Mouse (Mus musculus) cerebellum, adult 11 months (tissue): Measurements from ENCODE around the gene Hba-a2.
A peak's percentile ranks its signal among the peaks of the same experiment; 100 is the strongest.
"Not testable (repeated sequence)": the region's sequence is repeated elsewhere in the genome, so short reads cannot be mapped to it uniquely, and the experiment has no call there.

ENCODE experiments used
- DNase-seq: peaks from one replicate; pipeline ENCODE4 v3.0.0; 2022

The Hba-a2 gene

GRCm38 (mm10) chr11:32283091-32283777, 13.1 kb upstream of the Hba-a2 start, which contains the start of gene Hba-a1:
TSS of gene Hba-a1 (plus strand) at chr11:32283511.
- not testable (repeated sequence) for DNase-seq

DNA sequence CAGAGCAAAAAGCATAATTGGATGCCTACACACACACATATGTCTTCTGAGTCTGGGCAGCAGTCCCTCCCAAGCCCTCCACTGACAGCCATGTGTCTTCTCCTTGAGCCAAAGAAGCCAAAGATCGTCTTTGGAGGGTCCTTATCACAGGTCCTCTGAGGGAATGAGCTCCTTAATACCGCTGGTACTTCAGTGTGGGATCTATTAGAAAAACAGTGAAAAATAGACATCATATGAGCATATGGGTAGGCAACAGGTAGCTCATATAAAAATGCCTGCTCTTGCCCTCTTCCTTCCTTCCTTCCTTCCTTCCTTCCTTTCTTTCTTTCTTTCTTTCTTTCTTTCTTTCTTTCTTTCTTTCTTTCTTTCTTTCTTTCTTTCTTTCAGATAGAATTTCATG, 11.7 kb upstream of the Hba-a2 start:
- not testable (repeated sequence) for DNase-seq

DNA sequence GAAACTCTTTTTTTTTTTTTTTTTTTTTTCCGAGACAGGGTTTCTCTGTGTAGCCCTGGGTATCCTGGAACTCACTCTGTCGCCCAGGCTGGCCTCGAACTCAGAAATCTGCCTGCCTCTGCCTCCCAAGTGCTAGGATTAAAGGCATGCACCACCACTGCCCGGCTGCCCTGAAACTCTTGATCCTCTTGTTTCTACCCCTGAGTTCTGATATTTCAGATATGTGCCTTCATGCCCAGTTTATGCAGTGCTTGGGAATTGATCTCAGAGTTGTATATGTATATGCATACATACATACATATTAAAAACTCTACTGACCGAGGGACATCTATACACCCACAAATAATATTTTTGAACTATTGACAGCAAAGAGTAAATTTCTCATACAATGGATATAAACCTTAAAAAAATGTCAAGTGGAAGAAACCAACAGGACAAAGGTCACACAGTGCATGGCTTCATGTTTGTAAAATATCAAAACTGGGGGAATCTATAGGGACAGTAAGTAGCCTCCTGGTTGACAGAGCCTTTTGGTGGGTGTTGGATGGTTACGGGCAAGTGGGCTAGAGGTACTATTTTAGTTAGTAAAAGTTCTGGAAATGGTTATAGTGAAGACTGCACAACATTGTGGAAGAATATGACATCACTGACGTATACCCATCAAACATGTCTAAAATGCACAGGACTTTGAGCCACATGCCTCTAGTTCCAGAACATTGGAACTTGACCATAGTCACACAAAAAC, 11.1 kb upstream of the Hba-a2 start:
- no peak for DNase-seq

DNA sequence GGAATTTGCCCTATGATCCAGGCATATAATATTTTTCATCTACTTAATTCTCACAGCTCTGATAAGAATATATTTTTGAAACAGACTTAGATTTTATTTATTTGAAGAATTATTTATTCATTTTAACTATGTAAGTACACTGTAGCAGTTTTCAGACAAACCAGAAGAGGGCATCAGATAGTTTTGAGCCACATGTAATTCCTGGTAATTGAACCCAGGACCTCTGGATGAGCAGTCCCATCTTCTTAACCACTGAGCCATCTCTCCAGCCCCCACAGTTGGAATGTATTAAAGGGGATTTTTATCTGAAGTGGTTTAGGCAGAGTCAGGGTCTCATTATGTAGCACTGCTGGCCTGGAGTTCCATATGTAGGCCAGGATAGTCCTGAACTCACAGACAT, 10.4 kb upstream of the Hba-a2 start:
- DNase-seq: not testable (repeated sequence)

- DNase-seq: peak; percentile 74
Observed at GRCm38 (mm10) chr11:32286695-32287492, 9.4 kb upstream of the Hba-a2 start, which contains the start of gene Hbq1b. TSS of gene Hbq1b (plus strand) at chr11:32286965.

DNA sequence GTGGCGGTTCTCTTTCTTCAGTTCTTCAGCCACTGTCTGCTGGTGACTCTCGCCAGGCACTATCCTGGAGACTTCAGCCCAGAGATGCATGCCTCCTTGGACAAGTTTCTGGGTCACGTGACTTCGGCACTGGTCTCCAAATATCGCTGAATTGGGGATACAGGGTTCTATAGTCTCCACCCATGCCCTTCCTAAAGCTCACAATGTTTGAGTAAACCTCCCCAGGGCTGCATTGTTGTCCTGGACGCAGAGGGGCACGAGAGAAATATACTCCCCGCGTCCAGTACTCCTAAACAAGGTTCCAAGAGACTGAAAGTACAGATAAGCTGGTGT, 8.8 kb upstream of the Hba-a2 start:
- DNase-seq: no peak

- not testable (repeated sequence) for DNase-seq
Observed at GRCm38 (mm10) chr11:32292819-32293218, 3.5 kb upstream of the Hba-a2 start.

DNA sequence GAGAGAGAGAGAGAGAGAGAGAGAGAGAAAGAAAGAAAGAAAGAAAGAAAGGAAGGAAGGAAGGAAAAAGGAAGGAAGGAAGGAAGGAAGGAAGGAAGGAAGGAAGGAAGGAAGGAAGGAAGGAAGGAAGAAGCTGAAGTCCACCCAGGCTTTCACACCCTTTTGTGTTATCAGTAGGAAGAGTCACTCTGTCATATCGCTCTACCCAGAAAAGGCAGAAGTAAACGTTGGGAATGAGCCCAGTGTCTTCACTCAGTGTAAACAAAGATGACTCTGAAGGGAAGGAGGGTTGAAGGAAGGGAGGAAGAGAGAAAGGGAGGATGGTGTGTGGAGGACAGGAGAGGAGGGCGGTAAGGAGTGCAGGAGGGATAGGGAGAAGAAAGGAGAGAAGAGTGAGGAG, 2.8 kb upstream of the Hba-a2 start:
- DNase-seq: not testable (repeated sequence)

DNA sequence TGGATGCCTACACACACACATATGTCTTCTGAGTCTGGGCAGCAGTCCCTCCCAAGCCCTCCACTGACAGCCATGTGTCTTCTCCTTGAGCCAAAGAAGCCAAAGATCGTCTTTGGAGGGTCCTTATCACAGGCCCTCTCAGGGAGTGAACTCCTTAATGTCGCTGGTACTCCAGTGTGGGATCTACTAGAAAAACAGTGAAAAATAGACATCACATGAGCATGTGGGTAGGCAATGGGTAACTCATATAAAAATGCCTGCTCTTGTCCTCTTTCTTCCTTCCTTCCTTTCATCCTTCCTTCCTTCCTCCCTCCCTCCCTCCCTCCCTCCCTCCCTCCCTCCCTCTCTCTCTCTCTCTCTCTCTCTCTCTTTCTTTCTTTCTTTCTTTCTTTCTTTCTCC, 1.1 kb downstream of the Hba-a2 start:
- DNase-seq: not testable (repeated sequence)

DNA sequence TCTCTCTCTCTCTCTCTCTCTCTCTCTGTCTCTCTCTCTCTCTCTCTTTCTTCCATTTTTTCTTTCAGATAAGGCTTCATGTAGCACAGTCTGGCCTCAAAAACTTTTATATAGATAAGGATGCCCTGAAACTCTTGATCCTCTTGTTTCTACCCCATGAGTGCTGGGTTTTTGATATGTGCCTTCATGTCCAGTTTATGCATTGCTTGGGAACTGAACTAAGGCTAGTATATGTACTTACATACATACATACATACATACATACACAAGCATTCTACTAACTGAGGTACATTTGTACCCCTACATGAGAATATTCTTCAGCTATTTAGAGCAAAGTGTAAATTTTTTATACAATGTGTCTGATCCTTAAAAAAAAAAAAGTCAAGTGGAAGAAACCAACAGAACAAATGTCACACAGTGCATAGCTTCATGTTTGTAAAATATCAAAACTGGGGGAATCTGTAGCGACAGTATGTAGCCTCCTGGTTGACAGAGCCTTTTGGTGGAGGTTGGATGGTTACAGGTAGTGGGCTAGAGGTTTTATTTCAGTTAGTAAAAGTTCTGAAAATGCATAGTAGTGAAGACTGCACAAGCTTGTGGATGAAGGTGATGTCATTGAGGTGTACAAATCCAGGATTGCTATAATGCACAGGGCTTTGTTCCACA, 1.7 kb downstream of the Hba-a2 start:
- no peak for DNase-seq

DNA sequence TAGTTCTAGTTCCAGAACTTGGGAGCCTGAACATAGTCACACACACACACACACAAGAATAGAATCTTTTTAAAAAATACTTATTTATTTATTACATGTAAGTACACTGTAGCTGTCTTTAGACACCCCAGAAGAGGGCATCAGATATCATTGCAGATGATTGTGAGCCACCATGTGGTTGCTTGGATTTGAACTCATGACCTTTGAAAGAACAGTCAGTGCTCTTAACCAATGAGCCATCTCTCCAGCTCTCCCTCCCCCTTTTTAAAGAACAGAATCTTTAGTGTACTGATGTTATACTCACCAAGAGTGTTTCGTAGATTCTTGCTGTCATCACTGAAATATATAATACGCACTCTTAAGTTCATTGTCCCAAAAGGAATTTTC, 2.2 kb downstream of the Hba-a2 start:
- DNase-seq: no peak

- DNase-seq: peak; percentile 54
Observed at GRCm38 (mm10) chr11:32299865-32300264, 3.6 kb downstream of the Hba-a2 start, which contains the start of gene Hbq1a. TSS of gene Hbq1a (plus strand) at chr11:32300069.

- no peak for DNase-seq
Observed at GRCm38 (mm10) chr11:32300279-32301267, 4.3 kb downstream of the Hba-a2 start.

- no peak for DNase-seq
Observed at GRCm38 (mm10) chr11:32301506-32301905, 5.2 kb downstream of the Hba-a2 start.

- DNase-seq: no peak
Observed at GRCm38 (mm10) chr11:32302824-32303419, 6.6 kb downstream of the Hba-a2 start.

DNA sequence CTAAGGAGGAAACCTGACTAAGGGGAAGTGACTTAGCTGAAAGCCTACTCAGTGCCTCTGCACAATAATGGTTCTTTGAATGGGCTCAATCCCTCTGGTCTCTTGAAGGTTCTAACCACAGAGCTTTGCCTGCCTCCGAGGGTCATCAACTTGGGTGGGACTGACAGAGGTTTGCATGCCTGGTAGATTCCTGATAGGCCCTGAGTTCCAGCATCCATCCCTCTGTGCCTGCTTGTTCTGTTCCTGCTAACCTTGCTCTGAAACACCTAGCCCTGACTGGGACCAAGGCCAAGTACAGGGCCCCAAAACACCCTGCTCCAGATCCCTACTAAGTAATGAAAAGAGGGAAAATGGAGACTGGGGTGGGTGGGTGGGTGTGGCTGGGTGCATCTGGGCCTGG, 7.2 kb downstream of the Hba-a2 start:
- no peak for DNase-seq

- no peak for DNase-seq
Observed at GRCm38 (mm10) chr11:32307006-32307405, 10.7 kb downstream of the Hba-a2 start.

- DNase-seq: no peak
Observed at GRCm38 (mm10) chr11:32309446-32309845, 13.2 kb downstream of the Hba-a2 start.

DNA sequence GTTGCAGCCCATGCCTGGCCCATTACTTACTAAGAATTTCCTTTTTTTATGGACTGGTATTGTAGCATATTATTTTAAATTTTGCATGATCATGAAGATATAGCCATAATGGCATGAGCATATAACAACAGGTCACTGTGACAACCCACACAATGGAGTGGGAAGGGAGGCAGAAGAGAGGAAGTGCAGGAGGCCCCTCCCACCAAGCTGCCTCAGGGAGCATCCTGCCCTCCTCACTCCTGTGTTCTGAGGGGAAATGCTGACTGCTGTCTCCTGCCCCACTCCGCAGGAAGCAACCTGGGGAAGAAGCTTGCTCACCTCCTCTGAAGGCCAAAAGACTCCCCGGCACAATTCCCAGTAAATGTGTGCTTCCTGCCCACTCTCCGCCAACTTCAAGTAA, 13.6 kb downstream of the Hba-a2 start:
- no peak for DNase-seq

DNA sequence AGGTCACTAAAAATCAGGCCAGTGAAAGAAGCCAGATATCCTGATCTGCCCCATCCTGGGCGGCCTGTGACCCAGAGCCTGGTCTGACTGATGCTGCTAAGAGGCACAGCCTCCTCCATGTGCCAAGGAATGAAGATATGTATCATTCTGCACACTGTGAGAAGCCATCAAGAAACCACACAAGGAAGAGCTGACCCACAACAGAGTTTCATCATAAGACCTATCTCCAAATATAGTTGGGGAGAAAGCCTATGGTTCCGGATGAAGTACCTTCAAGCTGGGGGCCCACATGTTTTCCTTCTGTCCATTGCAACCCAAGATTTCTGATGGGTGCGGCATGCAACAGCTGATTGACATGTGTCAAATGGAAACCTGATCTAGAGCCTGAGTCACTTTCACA, 19.7 kb downstream of the Hba-a2 start:
- no peak for DNase-seq

GRCm38 (mm10) chr11:32320507-32321195, 24.4 kb downstream of the Hba-a2 start:
- no peak for DNase-seq
